11 mouse cellular contexts compared by ENCODE assay signal in genomic region chr7:79314517-79314916, GRCm38 (mm10). TPM values are rescaled to one million over a fixed set of nuclear protein-coding genes. Genes with fewer than 3 reads are reported as not detected.
A peak's percentile ranks its signal among the peaks of the same experiment; 100 is the strongest.
DNase-seq lines count a peak whose midpoint lies in the region; ATAC-seq and TF ChIP-seq lines count a peak whose summit lies in the region.
"Had no signal": no experiment of that assay in that cellular context is flagged by ENCODE, and none has a peak within 500 bp of the region (broad histone marks: within the 10 kb centered on the region; RNA-seq: fewer than 3 reads in every experiment).

No protein-coding gene starts in this region.

- 69% methylated on average over 5 of the region's 5 CpGs for WGBS in heart, embryonic 10.5 days
- 70% methylated on average over 5 of the region's 5 CpGs for WGBS in heart, embryonic 12.5 days
- 58% methylated on average over 5 of the region's 5 CpGs for WGBS in hindbrain, embryonic 12.5 days
- WGBS in midbrain, embryonic 16.5 days = 62% methylated on average over 5 of the region's 5 CpGs

- dilution Hi-C loops in CH12.LX (cut with MboI; ENCODE audit: extremely low pct_ligation_motif_present, extremely low pct_unique_long_range_greater_than_20kb, low sequenced_read_pairs) = no loop called here

- TF ChIP-seq CTCF in CH12.LX (conservative IDR thresholded peaks at IDR 0.05 in 1 of 2, IDR thresholded peaks at IDR 0.05 in 1 of 2; ENCODE audit: low read depth in 2 of 2, low read length in 2 of 2) = no peak

- no peaks in the 10 kb centered on the region for H3K79me2 ChIP-seq in CH12.LX (replicated peaks; ENCODE audit: control insufficient read depth, extremely low read depth, insufficient read depth, poor library complexity, severe bottlenecking)

- no peak for ATAC-seq in heart, embryonic 12.5 days (ENCODE audit: insufficient number of reproducible peaks, low FRiP score)
- ATAC-seq in hindbrain, embryonic 12.5 days (ENCODE audit: low FRiP score) = no peak
- ATAC-seq in midbrain, embryonic 16.5 days = no peak

- no peak for TF ChIP-seq POLR2A in CH12.LX (IDR thresholded peaks at IDR 0.05; ENCODE audit: low read depth, low read length)

- H3K4me1 ChIP-seq in heart, embryonic 10.5 days = peaks cover 65% of the 10 kb centered on the region
- peaks cover 67% of the 10 kb centered on the region for H3K4me1 ChIP-seq in heart, embryonic 12.5 days (replicated peaks)
- H3K4me1 ChIP-seq in CH12.LX (ENCODE audit: control insufficient read depth in 1 of 2, insufficient read depth in 2 of 2) = peaks cover 14 to 72% of the 10 kb centered on the region in 2 experiments
- peaks cover 71% of the 10 kb centered on the region for H3K4me1 ChIP-seq in hindbrain, embryonic 12.5 days
- peaks cover 44% of the 10 kb centered on the region for H3K4me1 ChIP-seq in midbrain, embryonic 16.5 days (ENCODE audit: control insufficient read depth, insufficient read depth, low read length)

- no peaks in the 10 kb centered on the region for H3K9me3 ChIP-seq in heart, embryonic 10.5 days
- no peaks in the 10 kb centered on the region for H3K9me3 ChIP-seq in heart, embryonic 12.5 days (replicated peaks)
- no peaks in the 10 kb centered on the region for H3K9me3 ChIP-seq in CH12.LX (replicated peaks; ENCODE audit: low read length)
- no peaks in the 10 kb centered on the region for H3K9me3 ChIP-seq in hindbrain, embryonic 12.5 days (replicated peaks)
- no peaks in the 10 kb centered on the region for H3K9me3 ChIP-seq in midbrain, embryonic 16.5 days (replicated peaks; ENCODE audit: control insufficient read depth, low read length, poor library complexity, severe bottlenecking)
- H3K9me3 ChIP-seq: limb, embryonic 12.5 days had no signal

- 0 out of 2 replicates have a peak overlapping the region, but pooled peaks have one; percentile 18 for H3K27ac ChIP-seq in heart, embryonic 10.5 days
- H3K27ac ChIP-seq in heart, embryonic 12.5 days (ENCODE audit: poor library complexity, severe bottlenecking) = no peak overlapping the region
- no peak overlapping the region for H3K27ac ChIP-seq in CH12.LX (ENCODE audit: insufficient read depth, low read depth)
- peak overlapping the region; percentile 44; the same call in 1 of the 2 replicates for H3K27ac ChIP-seq in hindbrain, embryonic 12.5 days
- H3K27ac ChIP-seq in midbrain, embryonic 16.5 days (ENCODE audit: low read length) = peak overlapping the region; percentile 15; the same call in 1 of the 2 replicates

- intact Hi-C loops in left cerebral cortex, postnatal 36 days (cut with DNase I) = loop anchor here (5.0 kb wide), 1 partner anchor 33 kb away; no protein-coding TSS in a partner anchor

- H3K4me3 ChIP-seq in heart, embryonic 10.5 days = no peak overlapping the region
- no peak overlapping the region for H3K4me3 ChIP-seq in heart, embryonic 12.5 days
- H3K4me3 ChIP-seq in CH12.LX (replicated peaks in 1 of 3; ENCODE audit: low read depth in 2 of 3, low read length in 2 of 3, poor library complexity in 1 of 3) = no peak overlapping the region
- no peak overlapping the region for H3K4me3 ChIP-seq in hindbrain, embryonic 12.5 days
- no peak overlapping the region for H3K4me3 ChIP-seq in midbrain, embryonic 16.5 days (ENCODE audit: low read depth, low read length)
- H3K4me3 ChIP-seq: limb, embryonic 12.5 days had no signal

- no peaks in the 10 kb centered on the region for H3K36me3 ChIP-seq in heart, embryonic 10.5 days
- H3K36me3 ChIP-seq in heart, embryonic 12.5 days = no peaks in the 10 kb centered on the region
- peaks cover 0 to 15% of the 10 kb centered on the region in 2 experiments for H3K36me3 ChIP-seq in CH12.LX (replicated peaks in 1 of 2; ENCODE audit: control insufficient read depth in 1 of 2, insufficient read depth in 1 of 2, low read length in 1 of 2)
- no peaks in the 10 kb centered on the region for H3K36me3 ChIP-seq in hindbrain, embryonic 12.5 days
- H3K36me3 ChIP-seq in midbrain, embryonic 16.5 days (ENCODE audit: control insufficient read depth, insufficient read depth, low read length) = no peaks in the 10 kb centered on the region
- H3K36me3 ChIP-seq: limb, embryonic 12.5 days had no signal

- no peak for TF ChIP-seq RAD21 in CH12.LX (IDR thresholded peaks at IDR 0.05; ENCODE audit: low read depth, low read length)

- in situ Hi-C loops in CH12.LX (cut with MboI; ENCODE audit: low pct_ligation_motif_present, low pct_unique_long_range_greater_than_20kb, low sequenced_read_pairs) = no loop called here

- no peak overlapping the region for H3K4me2 ChIP-seq in heart, embryonic 12.5 days
- no peak overlapping the region for H3K4me2 ChIP-seq in CH12.LX (ENCODE audit: insufficient read depth, low read depth, poor library complexity, severe bottlenecking)
- H3K4me2 ChIP-seq in hindbrain, embryonic 12.5 days (replicated peaks) = no peak overlapping the region
- H3K4me2 ChIP-seq in midbrain, embryonic 16.5 days (ENCODE audit: low read length) = no peak overlapping the region
- H3K4me2 ChIP-seq: limb, embryonic 12.5 days had no signal

- no peak for DNase-seq in heart, embryonic 10.5 days (ENCODE audit: low spot score)
- DNase-seq in CH12.LX (ENCODE audit: extremely low read depth) = peak; percentile 31
- DNase-seq in cerebellum, postnatal 25 days = no peak
- no peak for DNase-seq in urinary bladder, adult 2 months (ENCODE audit: low spot score)
- DNase-seq in left cerebral cortex, postnatal 36 days (ENCODE audit: low spot score in 2 of 2) = no peak
- DNase-seq: embryo, embryonic 11 days; kidney, postnatal 14 days had no signal

- H3K27me3 ChIP-seq in heart, embryonic 10.5 days (ENCODE audit: insufficient read depth, poor library complexity, severe bottlenecking) = no peaks in the 10 kb centered on the region
- H3K27me3 ChIP-seq in heart, embryonic 12.5 days (replicated peaks) = no peaks in the 10 kb centered on the region
- no peaks in the 10 kb centered on the region for H3K27me3 ChIP-seq in CH12.LX (replicated peaks)
- no peaks in the 10 kb centered on the region for H3K27me3 ChIP-seq in hindbrain, embryonic 12.5 days
- H3K27me3 ChIP-seq in midbrain, embryonic 16.5 days (ENCODE audit: control insufficient read depth, insufficient read depth, low read depth, low read length) = no peaks in the 10 kb centered on the region
- H3K27me3 ChIP-seq: limb, embryonic 12.5 days had no signal

- no peak overlapping the region for H3K9ac ChIP-seq in heart, embryonic 12.5 days
- no peak overlapping the region for H3K9ac ChIP-seq in CH12.LX (ENCODE audit: insufficient read depth, low read depth)
- H3K9ac ChIP-seq in hindbrain, embryonic 12.5 days = no peak overlapping the region
- H3K9ac ChIP-seq in midbrain, embryonic 16.5 days (ENCODE audit: low read depth, low read length) = no peak overlapping the region
- H3K9ac ChIP-seq: limb, embryonic 12.5 days had no signal

- no peak for TF ChIP-seq EP300 in CH12.LX (IDR thresholded peaks at IDR 0.05; ENCODE audit: low read length)

TF ChIP-seq in CH12.LX, 34 proteins besides CTCF, POLR2A, EP300 and RAD21:
- TF ChIP-seq MEF2A (IDR thresholded peaks at IDR 0.05; ENCODE audit: borderline replicate concordance, low read depth, low read length) (no peak), HCFC1 (IDR thresholded peaks at IDR 0.05; ENCODE audit: low read depth, low read length) (no peak), POLR2AphosphoS2 (IDR thresholded peaks at IDR 0.05; ENCODE audit: low read depth, low read length) (no peak), E2F4 (IDR thresholded peaks at IDR 0.05; ENCODE audit: insufficient replicate concordance, low read depth, low read length) (no peak), UBTF (IDR thresholded peaks at IDR 0.05; ENCODE audit: low read depth, low read length) (no peak), ZMIZ1 (IDR thresholded peaks at IDR 0.05; ENCODE audit: low read depth, low read length) (no peak), CHD1 (IDR thresholded peaks at IDR 0.05; ENCODE audit: low read depth, low read length) (no peak), USF2 (conservative IDR thresholded peaks at IDR 0.05; ENCODE audit: low read depth, low read length) (no peak), GABPA (IDR thresholded peaks at IDR 0.05; ENCODE audit: insufficient replicate concordance, low read depth, low read length) (no peak), USF1 (IDR thresholded peaks at IDR 0.05; ENCODE audit: low read depth, low read length) (no peak)

RNA-seq across cellular contexts. Expression of gene Abhd2, which starts 41.5 kb away (rescaled TPM):
- polyA plus RNA-seq in heart, embryonic 10.5 days (2016; fragmentation: Nextera tagmentation; extraction: Ambion mirVana) = 4.7 and 5.4 TPM in 2 replicates
- 5.6 and 5.8 TPM in 2 replicates for polyA plus RNA-seq in heart, embryonic 12.5 days (2016; fragmentation: Nextera tagmentation; extraction: Ambion mirVana)
- total RNA-seq in CH12.LX (2012; rRNA removed) (9.9 and 10.3 TPM in 2 replicates), CH12.LX (2014; rRNA removed) (5.5 and 6.0 TPM in 2 replicates)
- polyA plus RNA-seq in CH12.LX (2012; ENCODE audit: insufficient read length, low read depth) = 12.9 and 15.4 TPM in 2 replicates
- polyA plus RNA-seq in hindbrain, embryonic 12.5 days (2016; fragmentation: Nextera tagmentation; extraction: Ambion mirVana) = 14.3 and 17.7 TPM in 2 replicates
- polyA plus RNA-seq in midbrain, embryonic 16.5 days (2015; fragmentation: Nextera tagmentation; extraction: Ambion mirVana) = 18.7 and 19.3 TPM in 2 replicates
- 14.9 and 27.9 TPM in 2 replicates for polyA plus RNA-seq in urinary bladder, adult 2 months (2012; rRNA removed)
- 100 to 1,000 TPM; 107 to 115 TPM for total RNA-seq in left cerebral cortex, postnatal 36 days (2021)

Comparison
In these comparisons a context has a peak if more than half of its experiments do, and no peak if none do; other contexts are left out.
1. H3K27ac ChIP-seq: peak in heart, embryonic 10.5 days (single experiment), hindbrain, embryonic 12.5 days (single experiment) and midbrain, embryonic 16.5 days (single experiment); none in heart, embryonic 12.5 days (single experiment) and CH12.LX (single experiment).